Mouse (Mus musculus): ENCODE measurements around the gene Kcnv2. TPM values are rescaled to one million over a fixed set of nuclear protein-coding genes. Genes with fewer than 3 reads are reported as not detected.

The Kcnv2 gene
- polyA plus RNA-seq, 1 experiment from 2014 or later: 0.14 TPM

DNA sequence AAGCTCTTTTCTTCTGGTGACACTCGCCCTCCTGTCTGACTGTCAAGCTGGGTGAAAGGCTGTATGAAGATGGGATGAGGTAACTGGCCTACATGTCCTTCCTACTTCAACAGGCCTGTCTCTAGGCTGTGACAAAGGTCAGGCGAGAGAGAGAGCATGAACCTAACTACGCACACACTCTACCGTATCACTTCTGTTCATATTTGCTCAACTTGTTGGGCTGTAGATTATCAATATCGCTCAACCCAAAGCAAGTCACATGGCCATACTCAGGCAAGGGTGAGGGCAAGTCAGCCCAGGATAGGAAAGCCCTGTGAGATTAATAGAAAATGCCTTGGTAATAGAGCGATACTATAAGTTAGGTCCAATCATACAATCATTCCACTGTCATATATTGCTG lies 5.2 kb downstream of the Kcnv2 start:
- 92% methylated on average over 6 of the region's 6 CpGs for WGBS
- no peak for DNase-seq (ENCODE audit: low spot score)
- H3K27me3 ChIP-seq (replicated peaks; ENCODE audit: low read depth, poor library complexity, severe bottlenecking): no peaks in the 10 kb centered on the region

DNA sequence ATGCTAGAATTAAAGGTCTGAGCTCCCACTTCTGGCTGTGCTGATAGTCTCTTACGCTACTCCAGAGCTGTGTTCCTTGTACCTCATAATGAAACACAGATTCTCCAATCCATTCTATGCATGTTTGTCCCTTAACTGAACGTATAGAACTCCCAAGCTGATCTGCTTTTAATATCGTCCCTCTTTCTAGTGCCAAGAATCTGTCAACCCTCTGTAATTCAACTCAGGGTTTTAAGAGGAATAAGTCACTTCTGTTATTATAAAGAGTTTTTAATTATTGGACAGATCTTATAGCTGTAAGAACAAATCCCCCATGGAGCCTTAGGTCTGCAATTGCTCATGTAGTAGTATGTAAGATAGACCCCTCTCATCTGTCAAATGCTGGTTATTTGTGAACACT lies 5.8 kb downstream of the Kcnv2 start:
- Histone ChIP-seq H3K27ac (replicated peaks) (no peak overlapping the region), H3K36me3 (replicated peaks) (no peaks in the 10 kb centered on the region), H3K9me3 (no peaks in the 10 kb centered on the region), H3K4me3 (no peak overlapping the region), H3K27me3 (replicated peaks; ENCODE audit: low read depth, poor library complexity, severe bottlenecking) (no peaks in the 10 kb centered on the region), H3K4me1 (peaks cover 9% of the 10 kb centered on the region)
- DNase-seq (ENCODE audit: low spot score): no peak
- 69% methylated on average over 3 of the region's 3 CpGs for WGBS

More for the DNA sequence above, 5.2 kb downstream of the Kcnv2 start:
- no peaks in the 10 kb centered on the region for H3K36me3 ChIP-seq (replicated peaks)
- no peaks in the 10 kb centered on the region for H3K9me3 ChIP-seq
- H3K4me3 ChIP-seq: no peak overlapping the region
- peaks cover 10% of the 10 kb centered on the region for H3K4me1 ChIP-seq
- H3K27ac ChIP-seq (replicated peaks): no peak overlapping the region

DNA sequence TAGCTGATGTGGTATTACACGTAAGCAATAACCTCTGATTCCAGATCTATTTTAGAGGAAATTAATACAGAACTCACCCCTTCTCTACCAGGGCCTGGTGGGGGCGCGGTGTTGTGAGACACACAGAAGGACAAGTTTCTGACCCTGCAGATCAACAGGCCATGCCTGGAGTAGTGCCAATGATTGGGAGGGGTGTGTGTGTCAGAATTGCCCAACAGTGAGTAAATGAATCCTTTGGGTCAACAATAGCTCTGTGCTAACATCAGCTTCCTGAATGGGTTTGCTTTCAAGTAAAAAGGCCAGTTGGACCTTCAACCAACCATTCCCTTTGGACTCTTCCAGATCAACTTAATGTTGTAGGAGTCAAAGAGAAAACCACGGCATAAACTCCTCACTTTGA lies 6.3 kb downstream of the Kcnv2 start:
- no peaks in the 10 kb centered on the region for H3K27me3 ChIP-seq (replicated peaks; ENCODE audit: low read depth, poor library complexity, severe bottlenecking)
- no peaks in the 10 kb centered on the region for H3K36me3 ChIP-seq (replicated peaks)
- no peak overlapping the region for H3K27ac ChIP-seq (replicated peaks)
- H3K9me3 ChIP-seq: no peaks in the 10 kb centered on the region
- peaks cover 9% of the 10 kb centered on the region for H3K4me1 ChIP-seq
- no peak overlapping the region for H3K4me3 ChIP-seq
- 88% methylated on average over 4 of the region's 4 CpGs for WGBS
- DNase-seq (ENCODE audit: low spot score): no peak

GRCm38 (mm10) chr19:27332207-27332794 lies 9.9 kb downstream of the Kcnv2 start:
- Histone ChIP-seq H3K27ac (replicated peaks) (no peak overlapping the region), H3K36me3 (replicated peaks) (no peaks in the 10 kb centered on the region), H3K4me1 (peaks cover 9% of the 10 kb centered on the region), H3K27me3 (replicated peaks; ENCODE audit: low read depth, poor library complexity, severe bottlenecking) (no peaks in the 10 kb centered on the region), H3K9me3 (no peaks in the 10 kb centered on the region), H3K4me3 (no peak overlapping the region)
- peak; percentile 11 for DNase-seq (ENCODE audit: low spot score)
- WGBS: 47% methylated on average over 6 of the region's 6 CpGs

DNA sequence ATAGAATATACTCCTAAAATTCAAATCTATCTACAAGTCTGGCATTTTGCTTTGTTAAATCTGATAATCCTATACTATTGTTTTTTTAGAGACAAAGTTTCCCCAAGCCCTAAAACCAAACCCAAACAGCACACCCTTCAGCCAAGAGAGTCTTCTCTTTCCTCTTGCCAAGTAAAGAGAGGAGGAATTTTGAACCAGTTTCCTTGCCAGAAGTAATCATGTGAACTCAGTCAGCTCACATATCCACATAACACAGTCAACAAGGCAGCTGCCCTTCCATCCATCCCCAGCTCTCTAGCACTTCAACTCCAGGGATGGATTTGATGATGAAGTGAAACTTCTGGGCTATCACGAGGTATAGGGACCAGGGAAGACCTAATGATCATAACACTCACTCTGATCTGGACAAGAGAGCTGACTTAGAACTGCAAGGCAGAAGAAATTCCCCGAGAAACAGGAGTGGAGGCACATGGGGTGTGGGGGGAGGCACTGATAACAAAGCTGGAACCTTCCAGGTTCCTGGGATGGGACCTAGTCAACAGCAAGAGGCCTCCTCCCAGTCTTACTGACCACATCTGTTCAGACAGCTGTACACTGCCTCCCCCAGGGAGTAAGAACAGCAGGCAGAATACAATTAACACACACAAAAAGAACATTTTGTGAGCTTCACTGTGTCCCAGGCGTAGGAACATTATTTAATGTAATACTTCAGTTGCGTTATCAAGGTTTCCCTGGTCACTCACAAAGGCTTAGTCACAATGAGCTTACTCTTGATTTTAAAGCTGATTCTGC lies 13.9 kb downstream of the Kcnv2 start:
- H3K27ac ChIP-seq (replicated peaks): no peak overlapping the region
- H3K4me1 ChIP-seq: peaks cover 9% of the 10 kb centered on the region
- no peaks in the 10 kb centered on the region for H3K9me3 ChIP-seq
- no peaks in the 10 kb centered on the region for H3K36me3 ChIP-seq (replicated peaks)
- WGBS: 81% methylated on average over 4 of the region's 4 CpGs
- no peaks in the 10 kb centered on the region for H3K27me3 ChIP-seq (replicated peaks; ENCODE audit: low read depth, poor library complexity, severe bottlenecking)
- H3K4me3 ChIP-seq: no peak overlapping the region
- DNase-seq (ENCODE audit: low spot score): no peak

DNA sequence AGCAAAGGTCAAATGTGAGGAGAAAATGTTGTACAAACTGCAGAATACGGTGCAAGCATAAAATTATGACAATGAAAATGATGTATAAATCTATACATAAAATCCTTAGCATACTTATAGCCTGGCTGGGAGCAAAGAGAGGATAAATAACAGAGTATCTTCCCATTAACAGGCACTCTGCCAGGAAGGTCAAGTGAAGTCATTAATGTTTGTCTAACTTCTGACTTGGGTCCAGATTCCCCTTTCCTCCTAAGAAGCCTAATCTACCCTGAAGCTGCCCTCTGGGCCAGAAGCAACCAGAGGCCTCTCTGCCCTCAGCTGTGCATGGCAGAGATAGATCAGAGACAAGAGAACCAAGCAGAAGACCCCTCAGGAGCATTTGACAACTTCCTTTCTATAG lies 24.1 kb downstream of the Kcnv2 start:
- Histone ChIP-seq H3K36me3 (replicated peaks) (no peaks in the 10 kb centered on the region), H3K4me1 (no peaks in the 10 kb centered on the region), H3K27me3 (replicated peaks; ENCODE audit: low read depth, poor library complexity, severe bottlenecking) (no peaks in the 10 kb centered on the region), H3K9me3 (no peaks in the 10 kb centered on the region), H3K4me3 (no peak overlapping the region), H3K27ac (replicated peaks) (no peak overlapping the region)
- WGBS: 93% methylated on average over 1 of the region's 1 CpGs
- no peak for DNase-seq (ENCODE audit: low spot score)

DNA sequence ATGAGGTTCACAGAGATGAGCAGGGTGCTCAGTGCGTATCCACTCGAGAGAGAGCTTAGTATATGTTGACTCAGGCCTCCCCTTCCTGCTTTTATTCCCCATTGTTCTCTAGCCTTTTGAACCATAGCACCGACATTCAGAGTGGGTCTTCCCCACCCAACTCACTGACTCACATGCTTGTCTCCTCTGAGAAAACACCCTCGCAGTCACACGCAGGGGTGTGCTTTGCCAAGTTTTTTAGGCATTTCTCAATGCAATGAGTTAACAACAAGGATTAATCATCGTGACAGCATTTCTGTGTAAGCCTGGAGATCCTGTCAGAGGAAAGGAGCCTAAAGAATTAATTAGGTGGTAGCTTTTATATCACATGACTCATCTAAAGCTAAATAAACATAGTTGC lies 29.3 kb downstream of the Kcnv2 start:
- 84% methylated on average over 6 of the region's 6 CpGs for WGBS
- H3K27ac ChIP-seq (replicated peaks): no peak overlapping the region

DNA sequence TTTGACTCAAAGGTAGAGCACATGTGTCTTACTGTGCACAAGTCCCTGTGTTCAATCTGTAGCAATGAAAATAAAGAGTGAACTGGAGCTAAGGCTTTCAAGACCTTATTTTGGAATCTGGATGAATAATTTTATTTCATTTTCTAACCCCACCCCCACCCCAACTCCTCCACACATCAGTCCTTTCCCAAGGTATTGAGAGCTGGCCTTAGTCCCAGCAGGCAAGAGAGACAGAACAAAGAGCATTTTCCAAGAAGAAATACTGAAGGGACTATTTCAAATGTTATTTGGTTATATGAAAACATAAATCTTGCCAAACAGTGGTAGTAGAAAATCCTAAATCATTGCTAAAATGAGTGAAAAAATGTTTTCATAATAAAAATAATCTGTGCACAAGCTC lies 38.0 kb downstream of the Kcnv2 start:
- no peak for DNase-seq (ENCODE audit: low spot score)
- Histone ChIP-seq H3K27ac (replicated peaks) (no peak overlapping the region), H3K4me3 (no peak overlapping the region), H3K36me3 (replicated peaks) (no peaks in the 10 kb centered on the region), H3K4me1 (peaks cover 10% of the 10 kb centered on the region), H3K27me3 (replicated peaks; ENCODE audit: low read depth, poor library complexity, severe bottlenecking) (no peaks in the 10 kb centered on the region), H3K9me3 (no peaks in the 10 kb centered on the region)

More for the DNA sequence above, 29.3 kb downstream of the Kcnv2 start:
- DNase-seq (ENCODE audit: low spot score): no peak
- Histone ChIP-seq H3K4me3 (no peak overlapping the region), H3K27me3 (replicated peaks; ENCODE audit: low read depth, poor library complexity, severe bottlenecking) (no peaks in the 10 kb centered on the region), H3K36me3 (replicated peaks) (no peaks in the 10 kb centered on the region), H3K9me3 (no peaks in the 10 kb centered on the region), H3K4me1 (no peaks in the 10 kb centered on the region)

- no peak for DNase-seq (ENCODE audit: low spot score)
- peaks cover 14% of the 10 kb centered on the region for H3K4me1 ChIP-seq
- no peaks in the 10 kb centered on the region for H3K36me3 ChIP-seq (replicated peaks)
- H3K9me3 ChIP-seq: no peaks in the 10 kb centered on the region
- 74% methylated on average over 4 of the region's 4 CpGs for WGBS
- no peak overlapping the region; the same call in 1 of the 2 replicates for H3K27ac ChIP-seq (replicated peaks)
- no peak overlapping the region for H3K4me3 ChIP-seq
- H3K27me3 ChIP-seq (replicated peaks; ENCODE audit: low read depth, poor library complexity, severe bottlenecking): no peaks in the 10 kb centered on the region
These were observed 41.5 kb downstream of the Kcnv2 start for GRCm38 (mm10) chr19:27363891-27364290.

DNA sequence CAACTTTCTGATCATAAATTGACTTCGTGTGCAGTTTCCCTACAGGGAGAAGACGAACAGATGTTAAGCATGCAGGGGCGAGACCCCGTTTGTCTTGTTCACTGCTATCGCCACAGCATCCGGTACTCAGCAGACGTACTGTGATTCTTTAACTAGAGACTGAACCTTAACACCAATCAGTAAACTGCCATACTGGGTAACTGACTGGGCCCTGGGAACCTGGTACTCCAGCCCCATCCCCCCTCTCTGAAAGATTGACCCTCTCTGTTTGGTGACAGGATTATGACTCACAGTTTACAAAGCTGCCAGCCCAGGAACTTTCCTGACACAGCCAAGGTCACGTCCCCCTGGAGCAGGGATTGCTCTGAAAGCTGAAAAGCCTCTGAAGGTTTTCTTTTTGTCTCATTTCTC lies 42.1 kb downstream of the Kcnv2 start:
- WGBS: 26% methylated on average over 8 of the region's 8 CpGs
- Histone ChIP-seq H3K27ac (replicated peaks) (peak overlapping the region; percentile 26), H3K4me3 (0 out of 2 replicates have a peak overlapping the region, but pooled peaks have one; percentile 13)

GRCm38 (mm10) chr19:27366113-27366746 lies 43.8 kb downstream of the Kcnv2 start:
- WGBS: 86% methylated on average over 10 of the region's 10 CpGs
- Histone ChIP-seq H3K9me3 (no peaks in the 10 kb centered on the region), H3K27ac (replicated peaks) (0 out of 2 replicates have a peak overlapping the region, but pooled peaks have one; percentile 14), H3K36me3 (replicated peaks) (no peaks in the 10 kb centered on the region), H3K27me3 (replicated peaks; ENCODE audit: low read depth, poor library complexity, severe bottlenecking) (no peaks in the 10 kb centered on the region), H3K4me1 (peaks cover 14% of the 10 kb centered on the region), H3K4me3 (no peak overlapping the region)
- no peak for DNase-seq (ENCODE audit: low spot score)

More for the DNA sequence above, 42.1 kb downstream of the Kcnv2 start:
- Histone ChIP-seq H3K4me1 (peaks cover 14% of the 10 kb centered on the region), H3K27me3 (replicated peaks; ENCODE audit: low read depth, poor library complexity, severe bottlenecking) (no peaks in the 10 kb centered on the region), H3K9me3 (no peaks in the 10 kb centered on the region), H3K36me3 (replicated peaks) (no peaks in the 10 kb centered on the region)
- peak; percentile 55 for DNase-seq (ENCODE audit: low spot score)

- Histone ChIP-seq H3K27me3 (replicated peaks; ENCODE audit: low read depth, poor library complexity, severe bottlenecking) (no peaks in the 10 kb centered on the region), H3K36me3 (replicated peaks) (no peaks in the 10 kb centered on the region), H3K27ac (replicated peaks) (no peak overlapping the region), H3K9me3 (no peaks in the 10 kb centered on the region), H3K4me1 (peaks cover 6% of the 10 kb centered on the region), H3K4me3 (no peak overlapping the region)
- no peak for DNase-seq (ENCODE audit: low spot score)
- 88% methylated on average over 3 of the region's 3 CpGs for WGBS
These were observed 47.2 kb downstream of the Kcnv2 start for GRCm38 (mm10) chr19:27369461-27370135.
